Mouse (Mus musculus): Measurements from ENCODE around the gene Ddx39. TPM values are rescaled to one million over a fixed set of nuclear protein-coding genes. Genes with fewer than 3 reads are reported as not detected.

Ddx39 gene
- polyA plus RNA-seq, 1 experiment from 2014 or later: 251 TPM

- H3K27me3 ChIP-seq (ENCODE audit: control insufficient read depth, insufficient read depth, low read length): no peaks in the 10 kb centered on the region
- DNase-seq (ENCODE audit: low spot score) (peak; percentile 46), ATAC-seq (replicated peaks; ENCODE audit: low FRiP score) (no peak)
- H3K9me3 ChIP-seq (ENCODE audit: control insufficient read depth, low read length): no peaks in the 10 kb centered on the region
- no peak overlapping the region for H3K4me3 ChIP-seq (ENCODE audit: low read depth, low read length)
- no peaks in the 10 kb centered on the region for H3K4me1 ChIP-seq (replicated peaks; ENCODE audit: control insufficient read depth, insufficient read depth, low read length)
- H3K27ac ChIP-seq (ENCODE audit: low read depth, low read length): no peak overlapping the region
- H3K36me3 ChIP-seq (ENCODE audit: control insufficient read depth, insufficient read depth, low read length): peaks cover 23% of the 10 kb centered on the region
- no peak overlapping the region for H3K4me2 ChIP-seq (ENCODE audit: low read depth, low read length, severe bottlenecking)
- WGBS: 90% methylated on average over 11 of the region's 11 CpGs
- no peak overlapping the region for H3K9ac ChIP-seq (ENCODE audit: low read length)
Measured at GRCm38 (mm10) chr8:83723447-83724083, 8.6 kb downstream of the Ddx39 start.

- WGBS: 49% methylated on average over 15 of the region's 15 CpGs
- H3K36me3 ChIP-seq (ENCODE audit: control insufficient read depth, insufficient read depth, low read length): peaks cover 21% of the 10 kb centered on the region
- H3K27me3 ChIP-seq (ENCODE audit: control insufficient read depth, insufficient read depth, low read length): no peaks in the 10 kb centered on the region
- DNase-seq (ENCODE audit: low spot score) (peak; percentile 87), ATAC-seq (replicated peaks; ENCODE audit: low FRiP score) (peak; percentile 70)
- H3K4me2 ChIP-seq (ENCODE audit: low read depth, low read length, severe bottlenecking): no peak overlapping the region
- H3K27ac ChIP-seq (ENCODE audit: low read depth, low read length): no peak overlapping the region
- H3K4me1 ChIP-seq (replicated peaks; ENCODE audit: control insufficient read depth, insufficient read depth, low read length): no peaks in the 10 kb centered on the region
- no peak overlapping the region for H3K4me3 ChIP-seq (ENCODE audit: low read depth, low read length)
- H3K9me3 ChIP-seq (ENCODE audit: control insufficient read depth, low read length): no peaks in the 10 kb centered on the region
- H3K9ac ChIP-seq (ENCODE audit: low read length): no peak overlapping the region
Measured at GRCm38 (mm10) chr8:83724697-83725482, 9.9 kb downstream of the Ddx39 start.

GRCm38 (mm10) chr8:83725521-83726102, 10.6 kb downstream of the Ddx39 start:
- Histone ChIP-seq H3K4me3 (ENCODE audit: low read depth, low read length) (no peak overlapping the region), H3K4me2 (ENCODE audit: low read depth, low read length, severe bottlenecking) (no peak overlapping the region), H3K9ac (ENCODE audit: low read length) (no peak overlapping the region), H3K9me3 (ENCODE audit: control insufficient read depth, low read length) (no peaks in the 10 kb centered on the region), H3K4me1 (replicated peaks; ENCODE audit: control insufficient read depth, insufficient read depth, low read length) (no peaks in the 10 kb centered on the region), H3K36me3 (ENCODE audit: control insufficient read depth, insufficient read depth, low read length) (peaks cover 18% of the 10 kb centered on the region), H3K27ac (ENCODE audit: low read depth, low read length) (no peak overlapping the region), H3K27me3 (ENCODE audit: control insufficient read depth, insufficient read depth, low read length) (no peaks in the 10 kb centered on the region)
- ATAC-seq (replicated peaks; ENCODE audit: low FRiP score) (no peak), DNase-seq (ENCODE audit: low spot score) (peak; percentile 41)
- 94% methylated on average over 8 of the region's 8 CpGs for WGBS

GRCm38 (mm10) chr8:83729009-83729807, 14.2 kb downstream of the Ddx39 start:
- ATAC-seq (replicated peaks; ENCODE audit: low FRiP score) (0 out of 2 replicates have a peak, but pooled peaks have one; percentile 49), DNase-seq (ENCODE audit: low spot score) (peak; percentile 67)
- no peak overlapping the region for H3K9ac ChIP-seq (ENCODE audit: low read length)
- no peak overlapping the region for H3K27ac ChIP-seq (ENCODE audit: low read depth, low read length)
- peaks cover 4% of the 10 kb centered on the region for H3K36me3 ChIP-seq (ENCODE audit: control insufficient read depth, insufficient read depth, low read length)
- no peaks in the 10 kb centered on the region for H3K4me1 ChIP-seq (replicated peaks; ENCODE audit: control insufficient read depth, insufficient read depth, low read length)
- H3K4me2 ChIP-seq (ENCODE audit: low read depth, low read length, severe bottlenecking): no peak overlapping the region
- WGBS: 78% methylated on average over 11 of the region's 11 CpGs
- no peak overlapping the region for H3K4me3 ChIP-seq (ENCODE audit: low read depth, low read length)
- no peaks in the 10 kb centered on the region for H3K27me3 ChIP-seq (ENCODE audit: control insufficient read depth, insufficient read depth, low read length)
- no peaks in the 10 kb centered on the region for H3K9me3 ChIP-seq (ENCODE audit: control insufficient read depth, low read length)

GRCm38 (mm10) chr8:83731906-83732305, 16.9 kb downstream of the Ddx39 start:
- DNase-seq (ENCODE audit: low spot score) (no peak), ATAC-seq (replicated peaks; ENCODE audit: low FRiP score) (no peak)
- Histone ChIP-seq H3K36me3 (ENCODE audit: control insufficient read depth, insufficient read depth, low read length) (no peaks in the 10 kb centered on the region), H3K4me1 (replicated peaks; ENCODE audit: control insufficient read depth, insufficient read depth, low read length) (no peaks in the 10 kb centered on the region), H3K9ac (ENCODE audit: low read length) (no peak overlapping the region), H3K27ac (ENCODE audit: low read depth, low read length) (no peak overlapping the region), H3K9me3 (ENCODE audit: control insufficient read depth, low read length) (no peaks in the 10 kb centered on the region), H3K4me3 (ENCODE audit: low read depth, low read length) (no peak overlapping the region), H3K4me2 (ENCODE audit: low read depth, low read length, severe bottlenecking) (no peak overlapping the region), H3K27me3 (ENCODE audit: control insufficient read depth, insufficient read depth, low read length) (no peaks in the 10 kb centered on the region)
- WGBS: 78% methylated on average over 5 of the region's 5 CpGs

GRCm38 (mm10) chr8:83732919-83733318, 17.9 kb downstream of the Ddx39 start:
- Histone ChIP-seq H3K9me3 (ENCODE audit: control insufficient read depth, low read length) (no peaks in the 10 kb centered on the region; the same call in 1 of the 2 replicates), H3K9ac (ENCODE audit: low read length) (no peak overlapping the region), H3K4me1 (replicated peaks; ENCODE audit: control insufficient read depth, insufficient read depth, low read length) (no peaks in the 10 kb centered on the region), H3K4me2 (ENCODE audit: low read depth, low read length, severe bottlenecking) (no peak overlapping the region), H3K36me3 (ENCODE audit: control insufficient read depth, insufficient read depth, low read length) (no peaks in the 10 kb centered on the region), H3K27ac (ENCODE audit: low read depth, low read length) (no peak overlapping the region), H3K27me3 (ENCODE audit: control insufficient read depth, insufficient read depth, low read length) (no peaks in the 10 kb centered on the region), H3K4me3 (ENCODE audit: low read depth, low read length) (no peak overlapping the region)
- no peak for DNase-seq (ENCODE audit: low spot score)
- no peak for ATAC-seq (replicated peaks; ENCODE audit: low FRiP score)
- 86% methylated on average over 6 of the region's 6 CpGs for WGBS

GRCm38 (mm10) chr8:83736681-83737080, 21.7 kb downstream of the Ddx39 start:
- H3K4me1 ChIP-seq (replicated peaks; ENCODE audit: control insufficient read depth, insufficient read depth, low read length): 0 out of 2 replicates have a peak, but pooled peaks cover 4% of the 10 kb centered on the region
- no peak overlapping the region for H3K4me3 ChIP-seq (ENCODE audit: low read depth, low read length)

GRCm38 (mm10) chr8:83737346-83737745, 22.4 kb downstream of the Ddx39 start:
- Histone ChIP-seq H3K4me2 (ENCODE audit: low read depth, low read length, severe bottlenecking) (no peak overlapping the region), H3K27ac (ENCODE audit: low read depth, low read length) (no peak overlapping the region), H3K9me3 (ENCODE audit: control insufficient read depth, low read length) (no peaks in the 10 kb centered on the region; the same call in 1 of the 2 replicates), H3K4me1 (replicated peaks; ENCODE audit: control insufficient read depth, insufficient read depth, low read length) (0 out of 2 replicates have a peak, but pooled peaks cover 4% of the 10 kb centered on the region), H3K36me3 (ENCODE audit: control insufficient read depth, insufficient read depth, low read length) (no peaks in the 10 kb centered on the region), H3K9ac (ENCODE audit: low read length) (no peak overlapping the region), H3K27me3 (ENCODE audit: control insufficient read depth, insufficient read depth, low read length) (peaks cover 23% of the 10 kb centered on the region), H3K4me3 (ENCODE audit: low read depth, low read length) (no peak overlapping the region)
- 85% methylated on average over 4 of the region's 4 CpGs for WGBS
- DNase-seq (ENCODE audit: low spot score) (no peak), ATAC-seq (replicated peaks; ENCODE audit: low FRiP score) (no peak)

More at GRCm38 (mm10) chr8:83736681-83737080, 21.7 kb downstream of the Ddx39 start:
- H3K9me3 ChIP-seq (ENCODE audit: control insufficient read depth, low read length): no peaks in the 10 kb centered on the region; the same call in 1 of the 2 replicates
- no peak for ATAC-seq (replicated peaks; ENCODE audit: low FRiP score)
- no peak overlapping the region for H3K4me2 ChIP-seq (ENCODE audit: low read depth, low read length, severe bottlenecking)
- H3K9ac ChIP-seq (ENCODE audit: low read length): no peak overlapping the region
- WGBS: 93% methylated on average over 4 of the region's 4 CpGs
- H3K36me3 ChIP-seq (ENCODE audit: control insufficient read depth, insufficient read depth, low read length): no peaks in the 10 kb centered on the region
- H3K27ac ChIP-seq (ENCODE audit: low read depth, low read length): no peak overlapping the region
- peaks cover 20% of the 10 kb centered on the region for H3K27me3 ChIP-seq (ENCODE audit: control insufficient read depth, insufficient read depth, low read length)
- DNase-seq (ENCODE audit: low spot score): peak; percentile 41
